Mouse (Mus musculus) stomach, postnatal 0 days (tissue): Measurements from ENCODE around the gene Rnase4.

Source experiments
- CTCF ChIP-seq: IDR thresholded peaks from 2 replicates; pipeline ENCODE4 v1.5.1; 2016; ENCODE audit warnings: antibody characterized with exemption, low read depth, mild to moderate bottlenecking, moderate library complexity
- EP300 ChIP-seq: optimal IDR thresholded peaks from 2 replicates; pipeline ENCODE3; 2016; ENCODE audit warnings: antibody characterized with exemption

DNA sequence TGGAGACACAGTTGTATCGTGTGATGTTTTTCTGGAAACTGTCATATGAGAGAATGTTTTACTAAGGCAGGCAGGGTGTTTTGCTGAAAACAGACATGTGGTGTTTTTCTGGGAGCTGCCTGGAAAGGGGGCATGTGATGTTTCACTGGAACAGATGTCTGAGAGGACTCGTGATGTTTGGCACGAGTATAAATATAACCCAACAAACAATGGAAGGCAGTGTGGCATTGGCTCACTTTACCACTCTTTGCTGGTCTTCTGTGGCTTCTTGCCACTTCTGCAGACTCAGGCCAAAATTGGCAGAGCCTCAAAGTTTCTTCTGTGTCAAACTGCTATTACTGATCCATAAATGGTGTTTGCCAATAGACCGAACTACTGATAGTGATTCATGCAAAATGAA, 52.4 kb downstream of the Rnase4 start:
- TF ChIP-seq CTCF, result no peak
- no peak for TF ChIP-seq EP300
